Mouse (Mus musculus): ENCODE data around the gene Uchl1.

GRCm38 (mm10) chr5:66686863-66687262, 11.0 kb downstream of the Uchl1 start:
- TF ChIP-seq CTCF (IDR thresholded peaks at IDR 0.05; ENCODE audit: low read depth, low read length), result no peak
- no peak for TF ChIP-seq POLR2A (IDR thresholded peaks at IDR 0.05; ENCODE audit: borderline replicate concordance, low read depth, low read length)
